Mouse (Mus musculus): Measurements from ENCODE around the gene Cwc25.
A peak's percentile ranks its signal among the peaks of the same experiment; 100 is the strongest.

Cwc25 gene

DNA sequence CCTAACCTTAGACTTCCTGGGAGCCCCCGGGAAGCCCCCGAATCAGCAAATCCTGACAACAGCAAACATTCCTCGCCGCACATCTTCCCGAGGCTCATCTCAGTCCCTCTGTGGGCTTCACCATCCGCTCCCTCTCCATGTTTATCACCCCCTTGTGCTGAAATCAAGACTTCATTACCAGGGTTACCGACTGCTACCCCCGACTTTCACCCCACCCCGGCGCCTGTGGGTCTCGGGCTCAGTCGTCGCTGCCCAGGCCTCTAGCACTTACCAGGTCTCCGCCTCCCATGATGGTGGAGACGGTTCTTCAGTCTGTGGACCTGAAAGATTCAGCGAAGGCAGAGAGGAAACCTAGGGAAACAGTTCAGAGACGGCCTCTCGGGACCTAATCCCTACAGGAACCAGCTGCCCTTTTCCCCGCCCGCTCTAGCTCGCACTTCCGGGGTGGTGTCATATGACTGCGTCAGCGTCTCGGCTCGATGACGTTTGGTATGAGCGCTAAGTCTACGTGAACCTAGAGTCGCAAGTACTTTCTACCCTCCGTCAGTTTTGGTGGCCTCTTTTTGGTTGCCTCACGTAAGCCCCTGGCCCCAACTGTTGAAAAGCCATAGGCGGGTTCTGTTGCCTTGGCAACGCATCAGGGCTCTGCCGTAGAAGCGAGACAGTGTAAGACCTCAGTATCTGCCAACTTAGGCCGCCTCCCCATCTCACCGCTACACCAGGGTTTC, at the start of gene Cwc25:
Gene Cwc25 (minus strand): TSS at position 403 of the 728 bp plus-strand sequence.
- DNase-seq = peak; percentile 97

DNA sequence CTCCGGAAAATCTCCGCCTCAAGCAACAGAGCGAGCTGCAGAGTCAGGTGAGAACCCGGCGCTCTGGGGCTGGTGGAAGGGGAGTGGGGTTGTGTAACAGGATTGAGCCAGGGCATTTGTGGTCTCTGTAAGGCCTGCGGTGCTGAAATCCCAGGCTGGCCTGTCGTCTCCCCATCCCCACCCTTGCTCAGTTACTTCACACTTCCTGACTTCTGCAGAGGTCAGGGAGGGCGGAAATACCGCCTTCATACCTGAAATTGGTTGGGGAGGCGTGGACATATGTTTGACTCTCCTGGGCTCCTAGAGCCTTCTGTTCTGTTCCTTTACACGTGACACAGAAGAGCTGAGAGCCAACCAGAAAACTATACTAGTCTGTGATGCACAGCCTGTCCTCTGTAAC, 49.4 kb upstream of the Cwc25 start:
- no peak for DNase-seq

DNA sequence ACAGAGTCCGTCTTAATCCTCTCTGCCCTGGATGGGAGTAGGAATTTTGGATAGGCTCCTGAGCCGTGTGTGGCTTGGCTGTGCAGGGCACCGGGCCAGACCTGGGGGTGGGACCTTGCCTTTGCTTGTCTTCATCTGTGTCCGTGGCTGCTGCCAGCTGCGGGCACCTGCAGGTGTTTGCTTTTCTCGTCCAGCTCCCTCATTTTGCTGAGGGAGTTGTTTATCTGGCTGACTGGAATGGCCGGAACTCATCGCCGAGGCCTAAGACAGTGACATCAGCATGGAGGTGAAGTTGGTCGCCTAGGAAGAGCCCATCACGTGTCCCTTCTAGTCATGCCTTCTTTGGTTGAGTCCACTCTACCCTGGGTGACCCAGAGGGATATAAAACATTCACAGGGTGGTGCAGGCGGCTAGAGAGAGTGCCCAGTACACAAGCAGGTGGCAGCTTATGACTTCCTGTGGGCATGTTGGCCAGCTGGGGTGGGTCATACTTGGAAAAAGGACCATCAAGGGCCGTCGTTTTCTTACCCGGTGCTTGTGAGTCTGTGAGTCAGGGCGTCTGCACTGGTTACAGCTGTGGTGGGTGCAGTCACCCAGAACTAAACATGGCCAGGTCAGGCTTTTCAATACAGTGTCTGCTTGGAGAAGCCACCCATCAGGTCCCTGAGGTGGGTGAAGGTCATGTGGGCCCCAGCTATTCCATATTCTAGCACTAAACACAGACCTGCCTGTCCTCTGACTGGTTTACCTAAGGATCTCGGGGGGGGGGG, 47.6 kb upstream of the Cwc25 start:
- peak; percentile 82 for DNase-seq

DNA sequence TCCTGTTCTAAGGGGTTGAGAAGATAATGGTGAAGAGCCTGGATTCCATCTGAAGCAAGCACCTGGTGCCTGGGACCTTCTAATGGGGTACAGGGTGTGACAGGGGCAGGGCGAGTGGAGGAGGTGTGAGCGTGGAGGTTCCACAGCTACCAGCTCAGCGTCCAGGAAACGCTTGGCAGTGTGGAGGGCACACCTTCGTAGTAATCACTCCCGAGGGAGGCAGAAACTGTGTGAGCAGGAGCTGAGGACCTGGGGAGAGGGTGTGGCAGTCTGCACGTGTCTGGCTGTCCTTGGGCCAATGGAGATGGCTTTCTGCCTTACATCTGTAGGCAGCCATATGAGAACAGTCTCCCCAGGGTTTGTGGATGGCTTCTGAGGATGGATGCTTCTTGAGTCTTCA, 46.7 kb upstream of the Cwc25 start:
- no peak for DNase-seq

DNA sequence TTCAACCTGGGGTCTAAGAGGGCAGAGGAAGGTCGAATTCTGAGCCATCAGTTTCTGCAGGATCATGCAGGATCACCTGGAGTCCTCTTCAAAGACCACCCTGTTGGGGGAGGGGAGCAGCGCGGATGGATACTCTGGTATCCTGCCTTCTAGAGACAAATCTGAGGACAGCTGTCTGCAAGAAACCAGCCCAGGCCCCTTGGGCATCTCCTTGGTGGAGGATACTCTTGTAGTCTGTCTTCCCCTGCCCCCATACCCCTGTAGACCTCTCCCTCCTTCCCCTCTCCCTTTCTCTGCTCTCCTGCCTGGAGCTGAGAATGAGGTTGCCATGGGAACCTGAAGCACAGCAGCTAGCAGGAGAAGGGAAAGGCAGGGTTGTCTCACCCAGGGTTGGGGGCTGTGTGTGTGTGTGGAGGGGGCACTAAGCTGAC, 46.1 kb upstream of the Cwc25 start:
- DNase-seq = no peak

DNA sequence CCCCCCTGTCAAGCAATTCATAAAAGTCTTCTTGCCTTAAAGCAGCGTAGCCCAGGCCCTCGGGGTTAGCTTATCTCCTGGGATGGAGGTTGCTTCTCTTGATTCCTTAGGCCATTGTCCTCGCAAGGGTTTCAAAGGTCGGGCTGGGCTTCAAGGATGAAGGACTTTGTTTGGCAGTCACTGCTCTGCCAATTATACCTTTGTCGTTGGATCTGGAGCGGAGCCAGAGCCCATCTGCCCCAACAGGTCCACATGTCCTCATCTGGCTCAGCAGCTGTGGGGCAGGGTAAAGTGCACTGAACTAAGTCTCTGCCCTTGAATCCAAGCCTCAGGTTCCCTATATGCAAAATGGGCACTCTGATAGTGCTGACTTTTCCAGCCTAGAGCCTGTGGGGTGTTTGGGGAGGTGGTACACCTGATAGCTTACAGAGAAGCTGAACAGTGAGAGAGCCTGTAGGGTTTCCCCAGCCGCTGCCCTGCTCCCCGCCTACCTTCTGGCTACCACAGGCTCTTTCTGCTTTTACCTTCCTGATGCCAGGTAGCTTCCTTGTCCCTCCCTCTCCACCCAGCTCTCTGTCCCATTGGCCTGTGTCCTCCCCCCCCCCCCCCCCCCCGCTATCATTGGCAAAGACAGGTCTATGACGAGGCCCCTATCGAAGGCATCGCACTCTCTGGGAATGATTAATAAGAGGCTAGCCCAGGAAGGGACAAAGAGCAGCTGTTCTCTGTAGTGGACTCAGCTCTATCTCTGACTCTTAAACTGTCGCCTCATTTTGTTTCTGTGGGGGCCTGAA, 45.4 kb upstream of the Cwc25 start:
- DNase-seq = peak; percentile 95

DNA sequence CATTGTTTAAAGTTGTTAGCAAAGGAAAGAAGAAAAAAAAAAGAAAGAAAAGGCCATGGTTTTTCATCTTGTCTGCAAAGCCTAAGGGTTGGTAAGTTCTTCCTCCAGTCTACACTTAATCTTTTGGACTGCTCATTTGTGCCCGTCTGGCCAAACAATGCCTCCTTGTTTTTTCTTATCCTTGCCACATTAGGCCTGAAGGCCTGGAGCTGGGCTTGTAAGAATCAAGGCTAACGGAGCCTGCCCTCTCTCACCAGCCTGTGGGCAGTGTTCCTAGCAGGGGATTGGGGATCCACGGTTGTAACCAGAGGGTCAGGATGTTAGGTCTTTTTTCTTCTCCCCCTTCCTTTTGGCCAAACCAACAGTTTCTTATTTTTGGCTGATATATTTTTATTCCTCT, 44.6 kb upstream of the Cwc25 start:
- peak; percentile 19 for DNase-seq

DNA sequence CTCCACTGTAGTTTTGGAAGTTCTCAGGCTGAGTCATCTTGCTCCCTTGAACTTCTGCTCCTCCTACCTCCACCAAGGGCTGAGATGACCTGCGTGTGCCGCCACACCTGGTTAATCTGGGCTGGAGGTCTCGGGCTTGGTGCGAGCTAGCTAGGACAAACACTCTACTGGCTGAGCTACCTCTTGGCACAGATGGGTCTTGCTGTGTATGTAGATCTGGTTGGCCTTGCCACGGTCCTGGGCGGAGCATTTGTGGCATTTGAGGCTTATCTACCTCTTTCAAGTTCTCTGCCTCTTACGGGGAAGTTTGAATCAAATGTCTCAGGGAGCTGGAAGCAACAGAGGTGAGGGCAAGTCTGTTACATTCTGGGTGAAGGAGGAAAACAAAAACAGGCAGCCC, 44.0 kb upstream of the Cwc25 start:
- DNase-seq = peak; percentile 70

DNA sequence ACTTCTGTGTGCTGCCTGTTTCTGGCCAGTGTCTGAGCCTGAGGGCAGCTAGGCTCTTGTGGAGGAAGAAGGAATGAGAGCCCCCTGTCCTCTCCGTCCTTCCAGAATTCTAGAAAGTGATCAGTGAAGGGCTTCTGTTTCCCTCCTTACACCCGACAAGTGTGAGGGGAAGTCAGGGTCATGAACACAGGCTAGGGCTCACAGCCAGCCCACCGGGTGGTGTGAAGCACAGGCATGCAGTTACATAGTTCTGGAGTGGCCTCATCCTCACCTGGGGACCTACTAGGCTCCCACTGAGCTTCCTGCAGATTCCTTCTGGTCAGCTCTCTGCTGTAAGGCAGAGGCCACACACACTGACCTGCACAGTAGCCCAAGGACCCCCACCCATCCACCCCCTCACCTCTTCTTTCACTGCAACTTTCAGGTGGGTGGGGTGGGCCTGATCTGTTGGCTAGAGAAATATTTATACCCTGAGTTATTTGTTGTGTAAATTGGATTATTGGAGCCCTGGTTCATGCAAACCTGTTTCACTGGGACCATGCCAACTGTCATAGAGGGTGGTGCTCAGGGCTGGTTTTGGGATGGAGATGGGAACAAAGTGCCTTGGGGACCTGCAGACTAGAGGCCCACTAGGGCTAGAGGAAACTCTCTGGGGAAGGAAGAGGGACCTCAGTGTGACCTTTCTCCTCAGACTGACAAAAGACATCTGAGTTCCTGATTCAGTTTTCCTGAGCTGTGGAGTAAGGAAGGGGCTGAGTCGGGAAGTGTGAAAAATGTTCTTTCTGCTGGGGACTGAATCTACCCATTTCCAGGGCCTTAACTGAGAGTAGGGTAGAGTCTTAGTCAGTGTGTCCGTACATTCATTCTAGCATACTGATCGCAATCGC, 43.1 kb upstream of the Cwc25 start:
- peak; percentile 50 for DNase-seq

DNA sequence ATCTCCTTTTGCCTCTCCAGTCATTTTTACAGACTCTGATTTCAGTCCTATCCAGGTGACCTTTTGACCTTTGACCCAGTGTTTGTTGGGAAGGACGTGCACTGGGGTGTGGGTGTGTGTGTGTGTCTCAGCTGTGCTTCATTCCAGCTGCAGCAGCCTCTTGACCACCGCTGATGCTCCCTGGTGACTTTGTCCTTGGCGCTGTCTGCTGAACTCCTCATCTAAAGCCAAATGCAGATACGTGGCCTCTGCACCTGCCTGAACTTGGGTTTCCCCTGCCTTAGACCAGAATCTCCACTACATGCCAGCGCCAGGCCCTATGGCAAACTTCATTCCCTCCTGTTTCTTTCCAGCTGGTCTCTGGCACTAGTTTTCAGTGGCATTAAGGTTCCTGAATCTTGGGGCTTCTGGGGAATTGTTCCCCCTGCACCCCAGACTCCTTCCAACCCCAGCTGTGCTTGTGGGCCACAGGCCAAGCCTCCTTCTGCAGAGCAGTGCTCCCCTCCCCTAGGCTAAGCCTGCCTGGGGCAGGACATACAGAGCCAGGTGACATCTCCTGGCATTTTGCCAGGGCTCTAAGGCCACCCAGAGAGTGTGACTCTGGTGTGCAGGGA, 42.4 kb upstream of the Cwc25 start:
- DNase-seq = peak; percentile 72

DNA sequence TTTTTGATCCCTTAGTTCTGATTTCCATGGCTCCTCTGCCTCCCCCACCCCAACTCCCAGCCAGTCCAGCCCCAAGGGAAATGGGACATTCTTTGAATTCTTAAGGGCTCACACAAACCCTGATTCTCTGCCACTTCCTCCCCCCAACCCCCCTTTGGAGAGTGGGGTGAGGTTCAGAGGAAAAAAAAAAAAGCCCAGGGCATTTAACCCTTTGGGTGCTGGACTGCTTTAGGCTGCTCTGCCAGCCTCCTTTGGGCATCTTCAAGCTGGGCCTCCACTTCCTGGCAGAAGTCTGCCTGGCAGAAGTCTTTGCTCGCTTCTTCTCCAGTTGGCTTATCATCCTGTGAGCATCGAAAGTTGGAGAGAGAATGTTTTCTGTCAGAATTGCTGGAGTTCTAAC, 41.7 kb upstream of the Cwc25 start:
- peak; percentile 74 for DNase-seq

DNA sequence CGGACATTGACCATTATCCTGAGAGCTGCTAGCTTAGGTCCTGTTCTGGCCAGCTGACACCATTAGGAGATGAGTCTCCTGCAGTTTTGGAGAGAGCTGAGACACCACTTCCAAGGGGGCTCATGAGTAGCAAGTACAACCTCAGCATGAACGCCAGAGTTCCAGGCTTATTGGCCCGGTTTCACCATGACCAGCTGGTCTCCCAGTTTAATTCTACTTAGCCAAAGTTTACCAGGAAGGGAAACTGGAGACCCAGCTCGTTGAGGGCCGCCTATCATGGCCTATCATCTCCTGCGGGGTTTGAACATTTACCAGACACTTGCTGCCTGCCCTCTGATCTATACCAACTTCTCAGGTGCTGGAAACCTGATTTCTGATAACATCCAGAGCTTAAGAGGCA, 41.3 kb upstream of the Cwc25 start:
- DNase-seq = peak; percentile 40

DNA sequence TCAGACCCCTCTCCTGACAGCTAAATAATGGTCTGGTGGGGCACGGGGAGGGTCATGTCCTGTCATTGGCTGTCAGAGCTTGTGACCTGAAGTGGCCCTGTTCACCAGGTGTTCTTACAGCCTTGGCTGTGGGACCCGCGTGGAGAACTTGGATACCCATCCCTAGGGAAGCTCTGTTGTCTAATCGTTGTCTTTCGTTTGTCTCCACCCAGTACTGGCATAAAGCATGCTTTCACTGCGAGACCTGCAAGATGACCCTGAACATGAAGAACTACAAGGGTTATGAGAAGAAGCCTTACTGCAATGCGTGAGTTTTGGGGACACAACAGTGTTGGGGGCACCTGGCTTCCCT, 40.2 kb upstream of the Cwc25 start:
- peak; percentile 18 for DNase-seq

DNA sequence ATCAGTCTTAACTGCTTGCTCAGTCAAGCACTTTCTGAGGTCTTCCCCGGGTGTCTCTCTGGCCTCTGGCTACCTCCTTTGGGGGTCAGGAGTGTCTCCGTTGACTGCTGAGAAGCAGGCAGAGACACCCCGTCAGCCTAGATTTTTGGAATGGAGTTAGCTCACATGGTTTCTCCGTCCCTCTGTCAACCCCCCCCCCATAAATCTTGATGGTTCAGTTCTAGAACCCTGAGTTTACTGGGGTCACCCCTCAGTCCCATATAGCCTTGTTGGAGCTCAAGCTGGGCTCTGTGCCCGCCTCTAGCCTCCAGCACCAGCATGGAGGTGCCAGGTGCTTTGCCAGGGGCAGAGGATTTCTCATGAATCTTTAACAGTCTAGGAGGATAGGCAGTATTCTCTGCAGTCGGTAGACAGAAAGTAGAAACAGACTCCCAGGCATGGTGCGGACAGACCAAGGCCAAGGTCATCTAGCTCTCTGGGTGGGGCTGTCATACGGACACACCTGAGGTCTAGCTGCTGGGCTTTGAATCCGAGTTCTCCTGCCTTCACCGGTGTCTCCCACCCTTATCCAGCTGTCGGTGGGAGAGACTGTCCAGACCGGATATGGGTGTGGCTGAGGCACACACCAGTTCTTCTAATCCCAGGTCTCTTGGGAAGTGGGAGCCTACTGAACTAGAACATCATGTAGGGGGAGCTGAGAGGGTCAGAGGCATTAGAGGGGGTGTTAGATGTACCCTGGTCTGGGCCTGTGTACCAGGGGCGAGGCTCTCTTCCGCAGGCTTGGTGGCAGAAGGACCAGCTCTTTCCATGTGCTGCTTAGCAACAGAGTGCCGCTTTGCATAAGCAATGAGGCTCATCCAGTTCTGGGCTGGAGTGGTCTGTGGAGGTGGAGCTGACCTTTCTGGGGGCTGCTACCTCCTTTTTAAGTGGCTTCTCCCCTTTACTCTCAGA, 39.6 kb upstream of the Cwc25 start:
- DNase-seq = peak; percentile 52

DNA sequence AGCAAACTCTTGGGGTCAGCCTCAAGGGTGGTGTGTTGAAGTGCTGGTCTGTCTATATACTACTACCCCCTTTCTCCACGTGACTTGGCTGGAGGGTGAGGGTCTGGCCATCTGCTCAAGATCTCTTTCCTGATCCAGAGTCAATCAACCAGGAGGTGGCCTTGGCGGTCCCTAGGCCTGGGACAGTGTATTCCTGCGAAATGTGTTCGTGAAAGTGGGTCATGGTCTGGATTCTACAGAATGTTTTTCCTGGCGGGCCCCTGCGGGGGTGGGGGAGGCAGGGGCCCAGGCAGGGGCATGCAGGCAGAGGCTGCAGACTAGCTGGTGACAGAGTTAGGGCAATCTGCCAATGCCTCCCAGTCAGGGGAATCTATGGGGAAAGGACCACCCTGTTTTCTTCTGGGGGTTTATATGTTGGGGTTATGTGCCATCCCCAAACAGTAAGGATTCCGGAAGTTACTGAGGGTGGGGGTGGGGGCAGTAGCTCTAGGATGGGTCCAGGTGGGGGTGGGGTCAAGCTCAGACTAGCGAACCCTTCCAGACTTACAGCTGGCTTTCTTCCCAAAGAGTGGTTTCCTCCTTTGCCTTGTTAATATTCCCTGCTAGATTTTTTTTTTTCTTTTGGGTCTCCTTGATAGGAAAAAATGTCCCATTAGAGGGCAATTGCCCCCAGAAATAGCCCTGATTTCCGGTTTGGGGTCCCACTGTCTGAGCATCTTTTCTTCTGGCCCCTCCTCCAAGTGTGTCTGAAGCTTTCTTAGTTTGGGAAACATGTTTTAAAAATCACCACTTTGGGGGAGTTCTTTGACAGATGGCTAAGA, 38.7 kb upstream of the Cwc25 start:
- no peak for DNase-seq

DNA sequence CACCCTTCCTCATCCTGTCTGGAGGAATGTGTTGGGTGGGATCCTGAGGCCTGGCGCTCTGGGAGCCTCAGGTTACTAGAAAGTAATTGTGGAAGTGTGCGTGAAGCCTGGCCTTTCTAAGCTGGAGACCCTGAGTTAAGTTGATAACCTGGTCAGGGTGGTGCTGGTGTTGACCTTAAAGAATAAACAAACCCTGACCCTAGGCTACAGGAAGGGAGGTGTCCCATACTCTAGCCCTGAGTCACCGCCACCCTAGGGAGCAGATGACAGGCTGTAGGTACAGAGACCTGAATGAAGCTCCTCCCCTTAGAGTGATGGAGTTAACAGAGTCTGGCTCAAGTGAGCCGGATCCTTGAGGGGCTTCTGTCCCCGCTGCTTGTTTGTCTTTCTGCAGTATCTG, 37.5 kb upstream of the Cwc25 start:
- no peak for DNase-seq

DNA sequence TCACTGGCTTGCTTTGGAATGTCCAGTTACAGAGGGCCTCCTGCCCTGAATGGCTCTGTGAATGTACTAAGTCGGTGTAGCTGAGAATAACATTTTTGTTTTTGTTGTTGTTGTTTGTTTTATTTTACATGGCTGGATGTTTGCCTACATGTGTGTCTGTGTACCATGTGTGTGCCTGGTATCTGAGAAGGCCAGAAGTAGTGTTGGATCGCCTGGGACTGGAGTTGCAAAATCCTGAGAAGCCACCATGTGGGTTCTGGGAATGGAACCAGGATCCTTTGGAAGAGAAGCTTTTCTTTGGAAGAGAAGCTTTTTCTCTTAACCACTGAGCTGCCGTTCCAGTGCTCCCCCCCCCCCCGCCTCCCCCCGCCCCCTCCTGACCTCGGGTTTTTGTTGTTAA, 36.1 kb upstream of the Cwc25 start:
- no peak for DNase-seq

DNA sequence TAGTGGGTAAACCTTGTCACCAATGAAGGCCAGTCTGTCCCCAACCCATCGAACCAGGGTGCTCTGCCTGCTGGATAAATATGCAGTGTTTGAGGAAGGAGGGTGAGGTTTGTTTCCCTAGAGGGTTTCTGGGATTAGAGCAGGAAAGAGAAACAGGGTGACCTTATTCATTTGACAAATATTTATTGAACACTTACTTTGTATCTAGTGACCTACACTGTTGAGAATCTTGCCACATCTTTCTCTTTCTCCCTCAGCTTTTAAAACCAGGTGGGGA, 35.8 kb upstream of the Cwc25 start:
- DNase-seq = no peak

DNA sequence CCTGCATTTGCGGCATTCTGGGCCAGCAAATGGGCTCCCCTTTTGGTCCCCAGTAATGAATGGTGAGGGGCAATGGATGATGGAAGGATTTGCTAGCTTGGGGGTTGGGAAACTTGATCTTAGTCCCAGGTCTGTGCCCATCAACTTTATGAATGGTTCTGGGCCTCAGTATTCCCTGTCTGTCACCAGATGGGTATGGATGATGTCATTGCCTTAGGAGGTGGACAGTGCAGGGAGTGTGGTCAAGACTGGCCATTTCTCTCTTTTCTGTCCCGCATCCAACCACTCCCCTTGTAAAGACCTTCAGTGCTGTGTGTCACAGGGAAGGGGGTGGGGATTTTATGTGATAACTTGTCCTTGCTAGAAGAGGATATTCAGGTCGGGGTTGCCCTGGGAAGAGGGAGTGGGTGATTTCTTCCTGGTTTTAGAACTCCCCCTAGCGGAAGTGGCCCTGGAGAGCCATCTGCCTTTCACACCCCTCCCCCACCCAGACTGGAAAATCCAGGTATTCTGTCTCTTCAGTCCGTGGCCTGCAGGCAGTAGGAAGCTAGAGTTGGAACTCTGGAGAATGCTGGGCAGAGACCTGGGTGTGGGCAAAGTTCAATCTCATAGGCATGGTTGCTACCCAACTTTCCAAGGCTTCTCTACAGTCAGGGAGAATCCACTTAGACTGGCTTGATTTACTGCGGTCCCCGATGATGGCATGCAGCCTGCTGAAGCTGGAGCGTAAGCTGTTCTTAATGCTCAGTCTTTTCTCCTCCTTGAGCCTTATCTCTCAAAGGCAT, 35.2 kb upstream of the Cwc25 start:
- DNase-seq = peak; percentile 87

Measured in kidney, adult 9 months (tissue).